Comparison of ENCODE assay signal across 15 mouse cellular contexts in genomic region chr7:30706214-30706882, GRCm38 (mm10). TPM values are rescaled to one million over a fixed set of nuclear protein-coding genes. Genes with fewer than 3 reads are reported as not detected.
DNase-seq lines count a peak whose midpoint lies in the region; ATAC-seq and TF ChIP-seq lines count a peak whose summit lies in the region.
"Had no signal": no experiment of that assay in that cellular context is flagged by ENCODE, and none has a peak within 500 bp of the region (broad histone marks: within the 10 kb centered on the region; RNA-seq: fewer than 3 reads in every experiment).

No protein-coding gene starts in this region.

- no peaks in the 10 kb centered on the region for H3K9me3 ChIP-seq in intestine, embryonic 16.5 days (ENCODE audit: control insufficient read depth, low read length)
- H3K9me3 ChIP-seq: midbrain, embryonic 15.5 days; neural tube, embryonic 13.5 days had no signal

- no peaks in the 10 kb centered on the region for H3K27me3 ChIP-seq in intestine, embryonic 16.5 days (replicated peaks; ENCODE audit: control insufficient read depth, insufficient read depth, low read length)
- no peaks in the 10 kb centered on the region for H3K27me3 ChIP-seq in small intestine, adult 2 months (ENCODE audit: control insufficient read depth, insufficient read depth, low read length)
- H3K27me3 ChIP-seq: midbrain, embryonic 15.5 days; neural tube, embryonic 13.5 days had no signal

- no peak overlapping the region for H3K4me3 ChIP-seq in intestine, embryonic 16.5 days (ENCODE audit: low read length)
- peak overlapping the region; percentile 20; the same call in 1 of the 2 replicates for H3K4me3 ChIP-seq in small intestine, adult 2 months (ENCODE audit: low read depth, low read length)
- H3K4me3 ChIP-seq: midbrain, embryonic 15.5 days; neural tube, embryonic 13.5 days had no signal

- peak overlapping the region; percentile 82 for H3K27ac ChIP-seq in intestine, embryonic 16.5 days (ENCODE audit: low read length)
- peak overlapping the region; percentile 93 for H3K27ac ChIP-seq in small intestine, adult 2 months (ENCODE audit: insufficient read depth, low read depth, low read length)
- H3K27ac ChIP-seq: midbrain, embryonic 15.5 days; neural tube, embryonic 13.5 days had no signal

- ATAC-seq in intestine, embryonic 16.5 days, result peak; percentile 95
- ATAC-seq in frontal cortex, adult (ENCODE audit: low TSS enrichment), result no peak
- ATAC-seq: midbrain, embryonic 15.5 days had no signal

- H3K9ac ChIP-seq in intestine, embryonic 16.5 days (ENCODE audit: low read depth, low read length), result peak overlapping the region; percentile 51; the same call in 1 of the 2 replicates
- H3K9ac ChIP-seq: lung, embryonic 14.5 days; midbrain, embryonic 15.5 days; neural tube, embryonic 13.5 days had no signal

- 46% methylated on average over 8 of the region's 8 CpGs for WGBS in intestine, embryonic 16.5 days
- WGBS in small intestine, adult 2 months, result 25% methylated on average over 8 of the region's 8 CpGs

- H3K36me3 ChIP-seq in intestine, embryonic 16.5 days (ENCODE audit: control insufficient read depth, insufficient read depth, low read length), result no peaks in the 10 kb centered on the region
- no peaks in the 10 kb centered on the region for H3K36me3 ChIP-seq in small intestine, adult 2 months (ENCODE audit: control insufficient read depth, insufficient read depth, low read length)
- H3K36me3 ChIP-seq: midbrain, embryonic 15.5 days; neural tube, embryonic 13.5 days had no signal

- H3K4me2 ChIP-seq in intestine, embryonic 16.5 days (ENCODE audit: low read depth, low read length), result no peak overlapping the region
- H3K4me2 ChIP-seq: lung, embryonic 14.5 days; midbrain, embryonic 15.5 days; neural tube, embryonic 13.5 days had no signal

- TF ChIP-seq POLR2A in small intestine, adult 2 months (IDR thresholded peaks at IDR 0.05; ENCODE audit: low read depth, low read length), result no peak

- no peak for TF ChIP-seq CTCF in small intestine, adult 2 months (IDR thresholded peaks at IDR 0.05; ENCODE audit: extremely low read depth, insufficient read length, insufficient replicate concordance, low read depth, low read length)

- H3K4me1 ChIP-seq in intestine, embryonic 16.5 days (ENCODE audit: control insufficient read depth, insufficient read depth, low read length), result peaks cover 10% of the 10 kb centered on the region
- H3K4me1 ChIP-seq in small intestine, adult 2 months (ENCODE audit: control insufficient read depth, insufficient read depth, insufficient read length, low read length), result peaks cover 24% of the 10 kb centered on the region; the same call in 1 of the 2 replicates
- H3K4me1 ChIP-seq: midbrain, embryonic 15.5 days; neural tube, embryonic 13.5 days had no signal

- peak; percentile 81 for DNase-seq in adrenal gland, adult 2 months
- DNase-seq in adrenal gland, postnatal 36 days, result peak; percentile 73 to 75
- DNase-seq in kidney, postnatal 4 days, result no peak
- DNase-seq in retina, embryonic 14.5 days (ENCODE audit: low spot score), result no peak
- DNase-seq: cerebellum, adult 11 months; lung, embryonic 14.5 days had no signal

RNA-seq across cellular contexts. Expression of gene Atp4a, which starts 5.7 kb away (rescaled TPM):
- total RNA-seq in adrenal gland, adult 2 months (2021), result 1 to 10 TPM; 2.0 to 3.0 TPM
- 3.3 and 3.9 TPM in 2 replicates for polyA plus RNA-seq in adrenal gland, adult 2 months (2012; rRNA removed)
- 1 to 10 TPM; 3.1 to 5.9 TPM for total RNA-seq in adrenal gland, postnatal 36 days (2021)
- 1.6 and 2.5 TPM in 2 replicates for polyA plus RNA-seq in intestine, embryonic 16.5 days (2015; fragmentation: Nextera tagmentation; extraction: Ambion mirVana)
- 0.37 and 1.2 TPM in 2 replicates for polyA plus RNA-seq in small intestine, adult 2 months (2012; rRNA removed)
- polyA plus RNA-seq: urinary bladder, adult 2 months had no signal

RNA-seq across cellular contexts. Expression of gene 2200002J24Rik, which starts 7.6 kb away (rescaled TPM):
- total RNA-seq in adrenal gland, adult 2 months (2021), result 1 to 10 TPM; 3.5 to 5.7 TPM
- polyA plus RNA-seq in adrenal gland, adult 2 months (2012; rRNA removed), result 12.5 and 12.7 TPM in 2 replicates
- total RNA-seq in adrenal gland, postnatal 36 days (2021), result 1 to 10 TPM; 4.8 to 6.3 TPM
- polyA plus RNA-seq in intestine, embryonic 16.5 days (2015; fragmentation: Nextera tagmentation; extraction: Ambion mirVana), result 4.7 and 4.8 TPM in 2 replicates
- polyA plus RNA-seq in small intestine, adult 2 months (2012; rRNA removed), result 1.1 and 6.1 TPM in 2 replicates
- total RNA-seq: layer of hippocampus, postnatal 25 days had no signal
- polyA plus RNA-seq: kidney, embryonic 14.5 days; midbrain, embryonic 15.5 days; neural tube, embryonic 13.5 days; urinary bladder, adult 2 months had no signal

RNA-seq across cellular contexts. Expression of gene Tmem147, which starts 23.0 kb away (rescaled TPM):
- total RNA-seq in adrenal gland, adult 2 months (2021), result 100 to 1,000 TPM; 193 to 234 TPM
- polyA plus RNA-seq in adrenal gland, adult 2 months (2012; rRNA removed), result 333 and 341 TPM in 2 replicates
- 100 to 1,000 TPM; 229 to 231 TPM for total RNA-seq in adrenal gland, postnatal 36 days (2021)
- polyA plus RNA-seq in intestine, embryonic 16.5 days (2015; fragmentation: Nextera tagmentation; extraction: Ambion mirVana), result 242 and 249 TPM in 2 replicates
- polyA plus RNA-seq in small intestine, adult 2 months (2012; rRNA removed), result 181 and 200 TPM in 2 replicates

RNA-seq across cellular contexts. Expression of gene Pmis2, which starts 34.9 kb away (rescaled TPM):
- total RNA-seq in adrenal gland, adult 2 months (2021), result not detected
- not detected in 2 replicates for polyA plus RNA-seq in adrenal gland, adult 2 months (2012; rRNA removed)
- total RNA-seq in adrenal gland, postnatal 36 days (2021), result not detected
- not detected in 2 replicates for polyA plus RNA-seq in intestine, embryonic 16.5 days (2015; fragmentation: Nextera tagmentation; extraction: Ambion mirVana)
- polyA plus RNA-seq in small intestine, adult 2 months (2012; rRNA removed), result not detected in 2 replicates
- total RNA-seq: layer of hippocampus, postnatal 25 days had no signal
- polyA plus RNA-seq: kidney, embryonic 14.5 days; lung, embryonic 14.5 days; midbrain, embryonic 15.5 days; neural tube, embryonic 13.5 days; spleen, adult 2 months; urinary bladder, adult 2 months had no signal

RNA-seq across cellular contexts. Expression of gene Gapdhs, which starts 37.1 kb away (rescaled TPM):
- not detected for total RNA-seq in adrenal gland, adult 2 months (2021)
- polyA plus RNA-seq in adrenal gland, adult 2 months (2012; rRNA removed), result not detected in 2 replicates
- total RNA-seq in adrenal gland, postnatal 36 days (2021), result under 1 TPM in 1 of 2 experiments, not detected in 1; 0.26 TPM
- polyA plus RNA-seq in intestine, embryonic 16.5 days (2015; fragmentation: Nextera tagmentation; extraction: Ambion mirVana), result 0.32 TPM in 1 of 2 replicates, not detected in the other
- polyA plus RNA-seq in small intestine, adult 2 months (2012; rRNA removed), result not detected in 2 replicates
- total RNA-seq: layer of hippocampus, postnatal 25 days had no signal
- polyA plus RNA-seq: spleen, adult 2 months; urinary bladder, adult 2 months had no signal

Comparison
In these comparisons a context has a peak if more than half of its experiments do, and no peak if none do; other contexts are left out.
1. DNase-seq: peak in adrenal gland, adult 2 months (single experiment) and adrenal gland, postnatal 36 days (2 of 2); none in kidney, postnatal 4 days (0 of 2) and retina, embryonic 14.5 days (single experiment).